Mouse (Mus musculus): Measurements from ENCODE around the gene Tas1r3. TPM values are rescaled to one million over a fixed set of nuclear protein-coding genes. Genes with fewer than 3 reads are reported as not detected.
A peak's percentile ranks its signal among the peaks of the same experiment; 100 is the strongest.

The Tas1r3 gene
- polyA plus RNA-seq, 1 experiment from 2014 or later = 0.41 TPM

- H3K4me1 ChIP-seq (replicated peaks) = peaks cover 38% of the 10 kb centered on the region
- H3K9me3 ChIP-seq = no peaks in the 10 kb centered on the region
- DNase-seq (ENCODE audit: low spot score) = peak; percentile 76
- no peaks in the 10 kb centered on the region for H3K27me3 ChIP-seq (ENCODE audit: insufficient read depth, poor library complexity, severe bottlenecking)
- 0 out of 2 replicates have a peak overlapping the region, but pooled peaks have one; percentile 45 for H3K27ac ChIP-seq
- peak overlapping the region; percentile 29 for H3K4me3 ChIP-seq
- peaks cover 31% of the 10 kb centered on the region for H3K36me3 ChIP-seq
- WGBS = 45% methylated on average over 2 of the region's 2 CpGs
These were observed 29.3 kb downstream of the Tas1r3 start for GRCm38 (mm10) chr4:155833836-155834235.

- Histone ChIP-seq H3K4me1 (replicated peaks) (peaks cover 32% of the 10 kb centered on the region), H3K9me3 (no peaks in the 10 kb centered on the region), H3K36me3 (peaks cover 34% of the 10 kb centered on the region), H3K27me3 (ENCODE audit: insufficient read depth, poor library complexity, severe bottlenecking) (no peaks in the 10 kb centered on the region), H3K4me3 (no peak overlapping the region), H3K27ac (no peak overlapping the region)
- DNase-seq (ENCODE audit: low spot score) = no peak
- 87% methylated on average over 4 of the region's 4 CpGs for WGBS
These were observed 29.9 kb downstream of the Tas1r3 start for GRCm38 (mm10) chr4:155833234-155833633.

- DNase-seq (ENCODE audit: low spot score) = no peak
- Histone ChIP-seq H3K27ac (peak overlapping the region; percentile 92), H3K4me3 (peak overlapping the region; percentile 98), H3K27me3 (ENCODE audit: insufficient read depth, poor library complexity, severe bottlenecking) (no peaks in the 10 kb centered on the region), H3K4me1 (replicated peaks) (peaks cover 30% of the 10 kb centered on the region), H3K36me3 (peaks cover 43% of the 10 kb centered on the region), H3K9me3 (no peaks in the 10 kb centered on the region)
- WGBS = 52% methylated on average over 10 of the region's 10 CpGs
These were observed 30.8 kb downstream of the Tas1r3 start for GRCm38 (mm10) chr4:155832321-155832720.

GRCm38 (mm10) chr4:155831831-155832230, 31.3 kb downstream of the Tas1r3 start:
- Histone ChIP-seq H3K9me3 (no peaks in the 10 kb centered on the region), H3K36me3 (peaks cover 48% of the 10 kb centered on the region), H3K4me1 (replicated peaks) (peaks cover 30% of the 10 kb centered on the region), H3K4me3 (peak overlapping the region; percentile 98), H3K27me3 (ENCODE audit: insufficient read depth, poor library complexity, severe bottlenecking) (no peaks in the 10 kb centered on the region), H3K27ac (peak overlapping the region; percentile 92)
- no peak for DNase-seq (ENCODE audit: low spot score)
- WGBS = 2% methylated on average over 25 of the region's 25 CpGs

- H3K27ac ChIP-seq = peak within 1 kb of the TSS; percentile 92
- under 1% methylated on average over 49 of the region's 49 CpGs for WGBS
- DNase-seq (ENCODE audit: low spot score) = peak; percentile 97
- no peaks in the 10 kb centered on the region for H3K27me3 ChIP-seq (ENCODE audit: insufficient read depth, poor library complexity, severe bottlenecking)
- no peaks in the 10 kb centered on the region for H3K9me3 ChIP-seq
- peaks cover 54% of the 10 kb centered on the region for H3K36me3 ChIP-seq
- H3K4me1 ChIP-seq (replicated peaks) = peaks cover 30% of the 10 kb centered on the region
- H3K4me3 ChIP-seq = peak within 1 kb of the TSS; percentile 98
These were observed 31.9 kb downstream of the Tas1r3 start, which contains the start of gene Aurkaip1 for GRCm38 (mm10) chr4:155831205-155831766. TSS of gene Aurkaip1 (plus strand) at chr4:155831272.

- Histone ChIP-seq H3K27ac (no peak overlapping the region; the same call in 1 of the 2 replicates), H3K27me3 (ENCODE audit: insufficient read depth, poor library complexity, severe bottlenecking) (no peaks in the 10 kb centered on the region), H3K4me3 (peak overlapping the region; percentile 98), H3K4me1 (replicated peaks) (peaks cover 30% of the 10 kb centered on the region), H3K36me3 (peaks cover 61% of the 10 kb centered on the region), H3K9me3 (no peaks in the 10 kb centered on the region)
- no peak for DNase-seq (ENCODE audit: low spot score)
- WGBS = 57% methylated on average over 8 of the region's 8 CpGs
These were observed 32.6 kb downstream of the Tas1r3 start for GRCm38 (mm10) chr4:155830596-155830995.

GRCm38 (mm10) chr4:155829866-155830265, 33.3 kb downstream of the Tas1r3 start:
- Histone ChIP-seq H3K36me3 (peaks cover 62% of the 10 kb centered on the region), H3K4me3 (no peak overlapping the region)
- WGBS = 97% methylated on average over 4 of the region's 4 CpGs

GRCm38 (mm10) chr4:155823443-155823842, 39.7 kb downstream of the Tas1r3 start:
- WGBS = 96% methylated on average over 16 of the region's 16 CpGs
- H3K36me3 ChIP-seq = peaks cover 100% of the 10 kb centered on the region

More at GRCm38 (mm10) chr4:155829866-155830265, 33.3 kb downstream of the Tas1r3 start:
- no peak for DNase-seq (ENCODE audit: low spot score)
- Histone ChIP-seq H3K27me3 (ENCODE audit: insufficient read depth, poor library complexity, severe bottlenecking) (no peaks in the 10 kb centered on the region), H3K9me3 (no peaks in the 10 kb centered on the region), H3K4me1 (replicated peaks) (peaks cover 30% of the 10 kb centered on the region), H3K27ac (no peak overlapping the region)

GRCm38 (mm10) chr4:155821025-155821424, 42.1 kb downstream of the Tas1r3 start:
- H3K27me3 ChIP-seq (ENCODE audit: insufficient read depth, poor library complexity, severe bottlenecking) = no peaks in the 10 kb centered on the region
- 81% methylated on average over 7 of the region's 7 CpGs for WGBS
- DNase-seq (ENCODE audit: low spot score) = no peak
- H3K9me3 ChIP-seq = no peaks in the 10 kb centered on the region
- peaks cover 100% of the 10 kb centered on the region for H3K36me3 ChIP-seq
- no peak overlapping the region for H3K4me3 ChIP-seq
- H3K4me1 ChIP-seq (replicated peaks) = no peaks in the 10 kb centered on the region
- H3K27ac ChIP-seq = no peak overlapping the region

More at GRCm38 (mm10) chr4:155823443-155823842, 39.7 kb downstream of the Tas1r3 start:
- Histone ChIP-seq H3K27ac (no peak overlapping the region), H3K9me3 (no peaks in the 10 kb centered on the region), H3K4me3 (no peak overlapping the region), H3K4me1 (replicated peaks) (no peaks in the 10 kb centered on the region), H3K27me3 (ENCODE audit: insufficient read depth, poor library complexity, severe bottlenecking) (no peaks in the 10 kb centered on the region)
- DNase-seq (ENCODE audit: low spot score) = no peak

- Histone ChIP-seq H3K27ac (no peak overlapping the region), H3K4me1 (replicated peaks) (peaks cover 14% of the 10 kb centered on the region), H3K36me3 (peaks cover 93% of the 10 kb centered on the region), H3K9me3 (no peaks in the 10 kb centered on the region), H3K27me3 (ENCODE audit: insufficient read depth, poor library complexity, severe bottlenecking) (no peaks in the 10 kb centered on the region), H3K4me3 (no peak overlapping the region)
- DNase-seq (ENCODE audit: low spot score) = no peak
- WGBS = 85% methylated on average over 4 of the region's 4 CpGs
These were observed 45.6 kb downstream of the Tas1r3 start for GRCm38 (mm10) chr4:155817533-155817932.

GRCm38 (mm10) chr4:155812665-155813181, 50.4 kb downstream of the Tas1r3 start:
- Histone ChIP-seq H3K4me3 (peak overlapping the region; percentile 98), H3K9me3 (no peaks in the 10 kb centered on the region), H3K27ac (peak overlapping the region; percentile 99), H3K36me3 (peaks cover 82% of the 10 kb centered on the region), H3K4me1 (replicated peaks) (peaks cover 21% of the 10 kb centered on the region), H3K27me3 (ENCODE audit: insufficient read depth, poor library complexity, severe bottlenecking) (no peaks in the 10 kb centered on the region)
- WGBS = under 1% methylated on average over 49 of the region's 49 CpGs
- DNase-seq (ENCODE audit: low spot score) = no peak

- WGBS = under 1% methylated on average over 60 of the region's 60 CpGs
- Histone ChIP-seq H3K27ac (peak within 1 kb of the TSS; percentile 99), H3K27me3 (ENCODE audit: insufficient read depth, poor library complexity, severe bottlenecking) (no peaks in the 10 kb centered on the region), H3K9me3 (no peaks in the 10 kb centered on the region), H3K4me1 (replicated peaks) (peaks cover 21% of the 10 kb centered on the region), H3K4me3 (peak within 1 kb of the TSS; percentile 98), H3K36me3 (peaks cover 82% of the 10 kb centered on the region)
- peak; percentile 97 for DNase-seq (ENCODE audit: low spot score)
These were observed 51.1 kb downstream of the Tas1r3 start, which contains the start of gene Ccnl2 for GRCm38 (mm10) chr4:155811929-155812664. TSS of gene Ccnl2 (plus strand) at chr4:155812489.

All from hindbrain, embryonic 10.5 days (tissue).